Mouse (Mus musculus) hindbrain, embryonic 11.5 days (tissue): ENCODE results near the gene Kat14. TPM values are rescaled to one million over a fixed set of nuclear protein-coding genes. Genes with fewer than 3 reads are reported as not detected.

Experiments used
- ATAC-seq: fragments of 200-750 bp; cut with Nextera tagmentation; 2 replicates; pipeline ENCODE4 v1.8.0; 2017; ENCODE audit warnings: mild to moderate bottlenecking, moderate TSS enrichment, moderate library complexity; ENCODE audit not compliant: low FRiP score
- DNase-seq: peaks from one replicate; pipeline ENCODE4 v3.0.0-alpha.2; 2015; ENCODE audit warnings: low spot score
- H3K27ac ChIP-seq: fragments of 300-500 bp; sonication (generic); 2 replicates; pipeline ENCODE4 v1.5.1; 2014; ENCODE audit warnings: mild to moderate bottlenecking, low read depth, low read length
- H3K27me3 ChIP-seq: fragments of 300-500 bp; sonication (generic); 2 replicates; pipeline ENCODE4 v1.6.1; 2014; ENCODE audit warnings: mild to moderate bottlenecking, low read length, moderate library complexity, mixed read lengths; ENCODE audit not compliant: control insufficient read depth, insufficient read depth
- H3K36me3 ChIP-seq: fragments of 300-500 bp; sonication (generic); 2 replicates; pipeline ENCODE4 v1.6.1; 2014; ENCODE audit warnings: mild to moderate bottlenecking, low read length, moderate library complexity, mixed read lengths; ENCODE audit not compliant: control insufficient read depth, insufficient read depth
- H3K4me1 ChIP-seq: fragments of 300-500 bp; sonication (generic); replicated peaks from 2 replicates; pipeline ENCODE4 v1.6.1; 2014; ENCODE audit warnings: low read length, mixed read lengths; ENCODE audit not compliant: control insufficient read depth, insufficient read depth
- H3K4me2 ChIP-seq: fragments of 300-500 bp; sonication (generic); replicated peaks from 2 replicates; pipeline ENCODE4 v1.6.1; 2014; ENCODE audit warnings: mild to moderate bottlenecking, low read depth, low read length
- H3K4me3 ChIP-seq: fragments of 300-500 bp; sonication (generic); 2 replicates; pipeline ENCODE4 v1.5.1; 2014; ENCODE audit warnings: low read depth, low read length
- H3K9ac ChIP-seq: fragments of 300-500 bp; sonication (generic); 2 replicates; pipeline ENCODE4 v1.6.1; 2014; ENCODE audit warnings: low read depth, low read length
- H3K9me3 ChIP-seq: fragments of 300-500 bp; sonication (generic); 2 replicates; pipeline ENCODE4 v1.6.1; 2016; ENCODE audit warnings: low read length; ENCODE audit not compliant: control insufficient read depth
- WGBS: fragments of 180-500 bp; shearing (Covaris S2); extraction: QIAGEN DNeasy Blood & Tissue Kit; methylation state at CpG from one replicate; pipeline ENCODE4 v1.1.7; 2014; 5-methylcytosine and 5-hydroxymethylcytosine counted together
- polyA plus RNA-seq: library from polyadenylated mRNA; unstranded; fragments of >200 nt; fragmentation: Nextera tagmentation; extraction: Ambion mirVana; gene quantifications from 2 replicates; pipeline ENCODE4 v1.2.1, GENCODE M21; 2014

The Kat14 gene
- 30.8 and 31.0 TPM in 2 replicates for polyA plus RNA-seq

DNA sequence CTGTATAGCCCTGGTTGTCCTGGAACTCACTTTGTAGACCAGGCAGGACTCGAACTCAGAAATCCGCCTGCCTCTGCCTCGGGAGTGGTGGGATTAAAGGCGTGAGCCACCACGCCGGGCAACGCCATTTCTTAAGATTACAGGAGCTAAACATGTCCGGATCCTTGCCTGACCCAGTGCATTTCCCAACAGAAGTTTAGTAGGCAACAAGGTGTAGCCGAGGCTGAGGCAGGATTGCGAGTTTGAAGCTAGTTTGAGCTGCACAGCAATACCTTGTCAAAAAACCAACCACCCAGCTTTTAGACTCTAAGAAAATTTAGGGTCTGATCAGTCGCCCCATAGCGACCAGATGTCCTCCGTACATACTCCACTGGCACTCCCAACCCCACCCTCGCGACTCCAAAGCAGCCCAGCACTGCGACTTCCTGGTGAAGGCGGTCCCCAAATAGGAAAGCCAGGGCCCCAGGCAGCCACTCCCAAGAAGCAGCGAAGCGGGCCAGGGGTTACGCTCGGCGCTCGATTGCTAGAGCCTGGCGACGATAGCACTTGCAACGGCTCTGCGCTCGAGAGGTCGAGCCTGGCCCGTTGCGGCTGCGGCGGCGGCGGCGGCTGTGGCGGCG is at the start of gene Kat14, which contains the start of gene Pet117:
Kat14 (plus strand) TSS at position 584 of the 620 bp plus-strand sequence.
Pet117 (plus strand) TSS at position 597 of the 620 bp plus-strand sequence.
- Histone ChIP-seq H3K27ac (peak within 1 kb of the TSS; percentile 92), H3K36me3 (no peaks in the 10 kb centered on the region), H3K27me3 (no peaks in the 10 kb centered on the region), H3K4me3 (peak within 1 kb of the TSS; percentile 82), H3K4me1 (no peaks in the 10 kb centered on the region; the same call in 1 of the 2 replicates), H3K4me2 (peak within 1 kb of the TSS; percentile 37), H3K9ac (peak within 1 kb of the TSS; percentile 86), H3K9me3 (no peaks in the 10 kb centered on the region)
- WGBS: 9% methylated on average over 29 of the region's 38 CpGs
- ATAC-seq: peak; percentile 95
- peak; percentile 95 for DNase-seq

GRCm38 (mm10) chr2:144324218-144324617 is 44.6 kb upstream of the Kat14 start:
- DNase-seq (no peak), ATAC-seq (no peak)
- H3K4me2 ChIP-seq: no peak overlapping the region
- H3K27ac ChIP-seq: no peak overlapping the region
- no peak overlapping the region for H3K4me3 ChIP-seq
- no peaks in the 10 kb centered on the region for H3K36me3 ChIP-seq
- peaks cover 6% of the 10 kb centered on the region; the same call in 1 of the 2 replicates for H3K27me3 ChIP-seq
- no peak overlapping the region for H3K9ac ChIP-seq
- no peaks in the 10 kb centered on the region for H3K9me3 ChIP-seq
- 76% methylated on average over 3 of the region's 3 CpGs for WGBS
- no peaks in the 10 kb centered on the region for H3K4me1 ChIP-seq

DNA sequence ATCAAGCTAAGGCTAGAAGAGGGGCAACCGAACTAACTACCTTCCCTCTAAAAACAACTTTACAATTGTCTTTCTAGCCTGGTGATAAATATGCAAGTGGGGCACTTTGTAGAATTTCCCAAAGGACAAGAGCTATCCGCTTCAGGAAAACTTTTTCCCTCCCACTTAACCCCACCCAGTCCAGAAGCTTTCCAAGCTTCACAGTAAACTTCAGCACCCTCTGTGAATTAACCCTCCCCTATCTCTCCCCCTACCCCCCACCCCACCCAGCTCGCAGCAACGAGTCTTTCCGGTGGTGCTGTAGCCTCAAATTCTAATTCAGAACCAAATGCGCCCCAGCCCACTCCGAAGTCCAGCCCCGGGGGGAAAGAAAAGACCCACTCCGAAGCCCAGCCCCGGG is 39.3 kb upstream of the Kat14 start:
- H3K36me3 ChIP-seq: no peaks in the 10 kb centered on the region
- DNase-seq (no peak), ATAC-seq (no peak)
- no peak overlapping the region for H3K4me2 ChIP-seq
- H3K9me3 ChIP-seq: no peaks in the 10 kb centered on the region
- H3K4me3 ChIP-seq: no peak overlapping the region
- WGBS: 11% methylated on average over 9 of the region's 10 CpGs
- peaks cover 9% of the 10 kb centered on the region for H3K4me1 ChIP-seq
- no peak overlapping the region for H3K9ac ChIP-seq
- H3K27ac ChIP-seq: no peak overlapping the region
- H3K27me3 ChIP-seq: peaks cover 54% of the 10 kb centered on the region

- peak; percentile 29 for DNase-seq
- Histone ChIP-seq H3K4me1 (peaks cover 9% of the 10 kb centered on the region), H3K36me3 (no peaks in the 10 kb centered on the region), H3K4me2 (peak overlapping the region; percentile 85; the same call in 1 of the 2 replicates), H3K9me3 (no peaks in the 10 kb centered on the region), H3K27ac (no peak overlapping the region), H3K27me3 (peaks cover 55% of the 10 kb centered on the region), H3K4me3 (no peak overlapping the region), H3K9ac (no peak overlapping the region)
- WGBS: 6% methylated on average over 10 of the region's 10 CpGs
- peak; percentile 20; the same call in 1 of the 2 replicates for ATAC-seq
Observed at GRCm38 (mm10) chr2:144329937-144330336, 38.8 kb upstream of the Kat14 start.

- Histone ChIP-seq H3K4me3 (peak overlapping the region; percentile 42), H3K27me3 (peaks cover 57% of the 10 kb centered on the region), H3K27ac (no peak overlapping the region), H3K4me1 (peaks cover 9% of the 10 kb centered on the region), H3K9ac (no peak overlapping the region), H3K36me3 (no peaks in the 10 kb centered on the region), H3K9me3 (no peaks in the 10 kb centered on the region), H3K4me2 (peak overlapping the region; percentile 85)
- peak; percentile 59 for DNase-seq
- under 1% methylated on average over 41 of the region's 41 CpGs for WGBS
- ATAC-seq: peak; percentile 10; the same call in 1 of the 2 replicates
Observed at GRCm38 (mm10) chr2:144330352-144330959, 38.3 kb upstream of the Kat14 start.

DNA sequence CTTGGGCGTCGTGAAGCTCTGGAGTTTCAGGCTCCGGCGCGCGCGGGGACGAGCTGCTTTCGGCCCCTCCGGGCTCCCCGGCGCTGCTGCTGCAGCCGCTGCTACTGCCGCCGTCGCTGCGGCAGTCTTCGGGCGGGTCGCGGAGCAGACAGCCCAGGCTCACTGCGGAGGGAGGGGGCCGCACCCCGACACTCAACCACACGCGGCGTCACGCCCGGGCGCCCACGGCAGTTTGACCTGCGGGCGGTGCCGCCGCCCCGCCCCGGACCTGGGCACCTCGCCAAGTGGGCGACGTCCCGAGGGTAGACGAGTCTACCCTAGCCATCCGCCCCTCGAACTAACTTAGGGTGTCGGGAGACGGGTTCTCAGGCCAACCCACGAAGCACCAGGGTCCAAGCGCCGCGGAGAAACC is 37.8 kb upstream of the Kat14 start:
- WGBS: 1% methylated on average over 49 of the region's 50 CpGs
- ATAC-seq: peak; percentile 63
- Histone ChIP-seq H3K27ac (no peak overlapping the region), H3K9me3 (no peaks in the 10 kb centered on the region), H3K4me3 (peak overlapping the region; percentile 42), H3K36me3 (no peaks in the 10 kb centered on the region), H3K4me2 (peak overlapping the region; percentile 85), H3K27me3 (peaks cover 57% of the 10 kb centered on the region), H3K9ac (no peak overlapping the region), H3K4me1 (peaks cover 9% of the 10 kb centered on the region)
- DNase-seq: peak; percentile 62

- under 1% methylated on average over 60 of the region's 62 CpGs for WGBS
- H3K4me2 ChIP-seq: peak within 1 kb of the TSS; percentile 85
- H3K4me1 ChIP-seq: peaks cover 9% of the 10 kb centered on the region
- peaks cover 57% of the 10 kb centered on the region for H3K27me3 ChIP-seq
- H3K36me3 ChIP-seq: no peaks in the 10 kb centered on the region
- no peaks in the 10 kb centered on the region for H3K9me3 ChIP-seq
- peak; percentile 53 for ATAC-seq
- peak; percentile 55 for DNase-seq
- no peak within 1 kb of the TSS for H3K9ac ChIP-seq
- H3K27ac ChIP-seq: no peak within 1 kb of the TSS
- peak within 1 kb of the TSS; percentile 42 for H3K4me3 ChIP-seq
Observed at GRCm38 (mm10) chr2:144331401-144332302, 37.1 kb upstream of the Kat14 start, which contains the start of gene Ovol2. Ovol2 (minus strand) TSS chr2:144332146.

DNA sequence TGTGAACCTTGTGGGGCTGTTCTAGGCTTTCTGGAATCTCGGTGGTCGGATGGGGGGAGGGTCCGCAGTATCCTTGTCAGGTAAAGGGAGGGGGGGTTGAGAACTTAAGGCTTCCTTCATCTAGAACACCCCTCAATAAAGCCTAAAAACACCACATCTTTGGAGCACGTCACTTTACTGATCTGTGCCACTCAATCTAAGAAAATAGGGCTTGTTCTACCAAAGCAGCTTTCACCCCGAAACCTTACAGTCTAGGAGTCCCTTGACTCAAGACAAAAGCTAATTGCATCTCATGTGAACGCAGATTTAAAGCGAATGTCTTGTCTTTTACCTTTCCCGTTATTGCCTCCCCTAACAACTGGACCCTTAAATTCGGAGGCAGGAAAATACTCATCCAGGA is 36.3 kb upstream of the Kat14 start:
- Histone ChIP-seq H3K27ac (no peak overlapping the region), H3K27me3 (peaks cover 57% of the 10 kb centered on the region), H3K9ac (no peak overlapping the region), H3K4me2 (peak overlapping the region; percentile 25), H3K4me1 (peaks cover 9% of the 10 kb centered on the region), H3K4me3 (peak overlapping the region; percentile 6; the same call in 1 of the 2 replicates), H3K36me3 (no peaks in the 10 kb centered on the region), H3K9me3 (no peaks in the 10 kb centered on the region)
- 3% methylated on average over 9 of the region's 9 CpGs for WGBS
- peak; percentile 51 for DNase-seq
- no peak for ATAC-seq
